Mouse (Mus musculus) liver, embryonic 11.5 days (tissue): ENCODE measurements around the gene Mad1l1. TPM values are rescaled to one million over a fixed set of nuclear protein-coding genes. Genes with fewer than 3 reads are reported as not detected.
"Not testable (repeated sequence)": the region's sequence is repeated elsewhere in the genome, so short reads cannot be mapped to it uniquely, and the experiment has no call there.

Experiments
- ATAC-seq: fragments of 200-750 bp; cut with Nextera tagmentation; replicated peaks from 2 replicates; pipeline ENCODE4 v1.8.0; 2017; ENCODE audit warnings: moderate number of reproducible peaks, mild to moderate bottlenecking, moderate TSS enrichment, moderate library complexity; ENCODE audit not compliant: low FRiP score
- DNase-seq: peaks from one replicate; pipeline ENCODE4 v3.0.0-alpha.2; 2017; ENCODE audit warnings: low spot score
- H3K27ac ChIP-seq: fragments of 300-500 bp; sonication (generic); 2 replicates; pipeline ENCODE4 v1.5.1; 2014; ENCODE audit warnings: mild to moderate bottlenecking, low read depth, low read length, control low read depth
- H3K27me3 ChIP-seq: fragments of 300-500 bp; sonication (generic); replicated peaks from 2 replicates; pipeline ENCODE4 v1.6.1; 2014; ENCODE audit warnings: low read length, mixed read lengths; ENCODE audit not compliant: control insufficient read depth, insufficient read depth
- H3K36me3 ChIP-seq: fragments of 300-500 bp; sonication (generic); 2 replicates; pipeline ENCODE4 v1.6.1; 2014; ENCODE audit warnings: mild to moderate bottlenecking, low read length, moderate library complexity, mixed read lengths; ENCODE audit not compliant: control insufficient read depth, insufficient read depth
- H3K4me1 ChIP-seq: fragments of 300-500 bp; sonication (generic); replicated peaks from 2 replicates; pipeline ENCODE4 v1.6.1; 2014; ENCODE audit warnings: low read length, mixed read lengths; ENCODE audit not compliant: control insufficient read depth, insufficient read depth
- H3K4me2 ChIP-seq: fragments of 300-500 bp; sonication (generic); 2 replicates; pipeline ENCODE4 v1.6.1; 2014; ENCODE audit warnings: mild to moderate bottlenecking, control low read depth, moderate library complexity
- H3K4me3 ChIP-seq: fragments of 300-500 bp; sonication (generic); 2 replicates; pipeline ENCODE4 v1.5.1; 2014; ENCODE audit warnings: low read depth, low read length, control low read depth
- H3K9ac ChIP-seq: fragments of 300-500 bp; sonication (generic); 2 replicates; pipeline ENCODE4 v1.6.1; 2014; ENCODE audit warnings: low read depth, low read length, control low read depth
- H3K9me3 ChIP-seq: fragments of 300-500 bp; sonication (generic); 2 replicates; pipeline ENCODE4 v1.6.1; 2016; ENCODE audit warnings: low read length, inconsistent platforms, mixed read lengths; ENCODE audit not compliant: control insufficient read depth
- WGBS: fragments of 180-500 bp; shearing (Covaris S2); extraction: QIAGEN DNeasy Blood & Tissue Kit; methylation state at CpG from one replicate; pipeline ENCODE4 v1.1.7; 2014; 5-methylcytosine and 5-hydroxymethylcytosine counted together
- polyA plus RNA-seq: library from polyadenylated mRNA; unstranded; fragments of >200 nt; fragmentation: Nextera tagmentation; extraction: Ambion mirVana; gene quantifications from 2 replicates; pipeline ENCODE4 v1.2.1, GENCODE M21; 2014

Mad1l1 gene
- polyA plus RNA-seq, 1 experiment from 2014 or later = 43.0 TPM

GRCm38 (mm10) chr5:140009083-140009655 lies 312.2 kb downstream of the Mad1l1 start:
- no peak for DNase-seq
- no peak overlapping the region for H3K9ac ChIP-seq
- H3K4me1 ChIP-seq = peaks cover 6% of the 10 kb centered on the region
- H3K27me3 ChIP-seq = no peaks in the 10 kb centered on the region
- H3K36me3 ChIP-seq = peaks cover 4% of the 10 kb centered on the region; the same call in 1 of the 2 replicates
- no peak overlapping the region for H3K4me2 ChIP-seq
- no peaks in the 10 kb centered on the region for H3K9me3 ChIP-seq
- no peak overlapping the region for H3K4me3 ChIP-seq
- ATAC-seq = no peak
- no peak overlapping the region for H3K27ac ChIP-seq
- WGBS = 78% methylated on average over 7 of the region's 7 CpGs

DNA sequence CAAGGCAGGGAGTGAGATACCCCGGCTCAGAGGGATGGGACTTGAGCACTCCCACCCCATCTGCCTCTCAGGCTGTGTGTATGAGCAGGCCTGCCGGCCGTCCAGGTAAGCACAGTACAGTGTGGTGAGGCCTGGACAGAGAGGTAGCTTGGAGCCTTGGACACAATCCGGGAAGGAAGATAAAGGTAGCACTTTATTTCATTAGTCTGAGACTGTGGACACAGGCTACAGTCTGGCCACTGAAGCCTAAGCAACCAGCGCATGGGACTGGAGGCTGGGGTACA lies 312.9 kb downstream of the Mad1l1 start:
- Histone ChIP-seq H3K4me3 (no peak overlapping the region), H3K4me2 (no peak overlapping the region), H3K27ac (no peak overlapping the region), H3K9me3 (no peaks in the 10 kb centered on the region), H3K9ac (no peak overlapping the region), H3K36me3 (peaks cover 4% of the 10 kb centered on the region; the same call in 1 of the 2 replicates), H3K27me3 (no peaks in the 10 kb centered on the region), H3K4me1 (peaks cover 6% of the 10 kb centered on the region)
- no peak for DNase-seq
- WGBS = 74% methylated on average over 5 of the region's 5 CpGs
- no peak for ATAC-seq

- H3K27me3 ChIP-seq = no peaks in the 10 kb centered on the region
- H3K4me2 ChIP-seq = no peak overlapping the region
- H3K4me1 ChIP-seq = peaks cover 5% of the 10 kb centered on the region
- no peaks in the 10 kb centered on the region for H3K9me3 ChIP-seq
- 58% methylated on average over 9 of the region's 9 CpGs for WGBS
- no peak for DNase-seq
- no peak overlapping the region for H3K27ac ChIP-seq
- H3K36me3 ChIP-seq = peaks cover 4% of the 10 kb centered on the region; the same call in 1 of the 2 replicates
- ATAC-seq = no peak
- H3K9ac ChIP-seq = no peak overlapping the region
- H3K4me3 ChIP-seq = no peak overlapping the region
These were observed 313.5 kb downstream of the Mad1l1 start for GRCm38 (mm10) chr5:140007656-140008522.

DNA sequence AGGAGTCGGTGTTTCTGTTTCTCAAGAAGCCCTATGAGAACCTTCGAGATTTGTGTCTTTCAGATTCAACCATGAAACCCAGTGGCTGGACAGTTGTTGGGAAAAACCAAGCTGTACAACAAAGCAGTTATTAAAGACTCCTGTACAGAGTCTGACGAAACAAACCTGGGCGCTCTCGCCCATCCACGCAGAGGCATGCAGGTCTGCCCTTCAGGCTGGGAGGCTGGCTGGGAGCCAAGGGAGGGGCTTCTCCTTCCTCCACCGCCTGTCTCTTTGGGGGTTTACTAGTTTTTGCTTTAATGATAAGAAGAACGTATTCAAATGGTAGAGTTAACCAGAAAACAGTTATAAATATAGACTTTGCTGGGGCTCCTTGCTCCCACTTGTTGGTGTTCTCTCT lies 314.5 kb downstream of the Mad1l1 start:
- 80% methylated on average over 8 of the region's 8 CpGs for WGBS
- Histone ChIP-seq H3K9me3 (no peaks in the 10 kb centered on the region), H3K27ac (no peak overlapping the region), H3K9ac (no peak overlapping the region), H3K4me3 (no peak overlapping the region), H3K4me1 (no peaks in the 10 kb centered on the region), H3K27me3 (no peaks in the 10 kb centered on the region), H3K4me2 (no peak overlapping the region), H3K36me3 (peaks cover 4% of the 10 kb centered on the region; the same call in 1 of the 2 replicates)
- no peak for ATAC-seq
- DNase-seq = no peak

DNA sequence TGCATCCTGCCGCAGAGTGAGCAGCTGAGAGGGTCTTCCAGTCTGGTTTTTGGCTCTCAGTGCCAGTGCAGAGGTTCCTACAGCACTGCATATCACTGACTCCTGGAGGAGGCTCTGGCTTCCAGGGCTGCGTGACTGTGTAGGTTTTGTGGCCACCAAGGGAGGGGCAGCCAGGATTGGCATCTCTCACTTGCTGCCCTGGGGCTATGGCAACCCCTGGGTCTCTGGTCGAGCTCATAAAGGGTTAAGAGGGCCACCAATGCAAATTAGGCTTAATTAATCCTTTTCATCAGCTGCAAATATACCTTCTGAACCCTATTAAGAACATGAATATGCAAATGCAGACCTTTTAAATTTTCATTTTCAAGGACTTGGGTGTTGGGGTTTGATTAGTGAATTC lies 318.8 kb downstream of the Mad1l1 start:
- 57% methylated on average over 3 of the region's 3 CpGs for WGBS
- ATAC-seq = no peak

DNA sequence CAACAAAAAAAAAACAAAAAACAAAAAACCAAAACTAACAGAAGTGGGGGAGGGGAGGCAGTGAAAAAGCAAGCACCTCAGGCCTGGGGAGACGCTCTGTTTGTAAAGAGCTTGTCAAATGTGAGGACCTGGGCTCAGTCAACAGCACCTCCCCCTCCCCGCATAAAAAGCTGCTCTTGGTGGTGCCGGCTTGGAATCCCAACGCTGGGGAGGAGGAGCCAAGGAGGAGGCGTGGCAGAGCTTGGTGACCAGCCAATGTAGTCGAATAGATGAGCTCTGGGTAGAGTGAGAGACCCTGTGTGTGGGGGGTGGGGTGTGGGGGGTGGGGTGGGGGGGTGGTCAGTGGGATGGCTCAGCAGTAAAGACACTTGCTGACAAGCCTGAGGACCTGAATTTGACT lies 322.4 kb downstream of the Mad1l1 start:
- H3K4me3 ChIP-seq = no peak overlapping the region
- H3K9ac ChIP-seq = no peak overlapping the region
- ATAC-seq (no peak), DNase-seq (no peak)
- no peak overlapping the region for H3K4me2 ChIP-seq
- no peak overlapping the region for H3K27ac ChIP-seq
- WGBS = 29% methylated on average over 6 of the region's 6 CpGs
- H3K9me3 ChIP-seq = no peaks in the 10 kb centered on the region
- H3K36me3 ChIP-seq = no peaks in the 10 kb centered on the region
- H3K4me1 ChIP-seq = no peaks in the 10 kb centered on the region
- no peaks in the 10 kb centered on the region for H3K27me3 ChIP-seq

More for the DNA sequence above, 318.8 kb downstream of the Mad1l1 start:
- no peaks in the 10 kb centered on the region for H3K27me3 ChIP-seq
- H3K27ac ChIP-seq = no peak overlapping the region
- no peak overlapping the region for H3K9ac ChIP-seq
- DNase-seq = no peak
- H3K36me3 ChIP-seq = no peaks in the 10 kb centered on the region
- H3K4me2 ChIP-seq = no peak overlapping the region
- no peaks in the 10 kb centered on the region for H3K9me3 ChIP-seq
- H3K4me3 ChIP-seq = no peak overlapping the region
- H3K4me1 ChIP-seq = no peaks in the 10 kb centered on the region

GRCm38 (mm10) chr5:139998321-139998720 lies 323.0 kb downstream of the Mad1l1 start:
- not testable (repeated sequence) for H3K27ac ChIP-seq, H3K36me3 ChIP-seq, H3K9ac ChIP-seq, ATAC-seq, H3K4me3 ChIP-seq, DNase-seq, H3K4me2 ChIP-seq, H3K9me3 ChIP-seq, H3K4me1 ChIP-seq, H3K27me3 ChIP-seq
- WGBS = 76% methylated on average over 12 of the region's 12 CpGs

DNA sequence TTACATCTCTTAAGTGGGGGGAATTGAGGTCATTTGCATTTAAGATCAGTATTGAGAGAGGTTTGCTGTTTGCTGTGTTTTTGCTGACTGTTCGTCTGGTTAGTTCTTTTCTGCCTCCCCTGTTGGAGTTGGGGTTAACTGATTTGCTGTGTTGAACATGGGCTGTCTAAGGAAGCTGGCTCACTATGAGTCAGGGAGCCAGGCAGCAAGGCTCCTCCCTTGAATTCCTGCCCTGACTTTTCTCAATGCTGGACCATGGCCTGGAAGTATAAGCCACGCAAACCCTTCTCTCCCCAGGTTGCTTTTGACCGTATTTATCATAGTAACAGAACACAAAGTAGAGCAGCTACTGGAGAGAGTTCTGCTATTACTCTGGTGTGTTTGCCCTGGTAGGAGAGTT lies 329.8 kb downstream of the Mad1l1 start:
- Histone ChIP-seq H3K36me3 (no peaks in the 10 kb centered on the region), H3K27me3 (no peaks in the 10 kb centered on the region; the same call in 1 of the 2 replicates), H3K9me3 (no peaks in the 10 kb centered on the region), H3K4me2 (no peak overlapping the region), H3K27ac (no peak overlapping the region), H3K4me3 (no peak overlapping the region), H3K9ac (no peak overlapping the region), H3K4me1 (no peaks in the 10 kb centered on the region)
- ATAC-seq (no peak), DNase-seq (no peak)
- WGBS = 82% methylated on average over 3 of the region's 3 CpGs
